Mouse (Mus musculus) large intestine, adult 2 months (tissue): ENCODE results near the gene Plce1. TPM values are rescaled to one million over a fixed set of nuclear protein-coding genes. Genes with fewer than 3 reads are reported as not detected.

Source experiments
- DNase-seq: peaks from one replicate; pipeline ENCODE4 v3.0.0-alpha.2; 2012; ENCODE audit warnings: low read depth, low spot score
- WGBS: fragments of 180-500 bp; shearing (Covaris S2); methylation state at CpG from one replicate; pipeline ENCODE4 v1.1.7; 2018; 5-methylcytosine and 5-hydroxymethylcytosine counted together
- polyA plus RNA-seq: library from polyadenylated mRNA; depleted of rRNA; stranded (reverse); fragments of >200 nt; gene quantifications from 2 replicates; pipeline ENCODE4 v1.2.3, GENCODE M21; 2012; rRNA removed

Plce1 gene
- polyA plus RNA-seq, 1 experiment = 3.5 TPM

DNA sequence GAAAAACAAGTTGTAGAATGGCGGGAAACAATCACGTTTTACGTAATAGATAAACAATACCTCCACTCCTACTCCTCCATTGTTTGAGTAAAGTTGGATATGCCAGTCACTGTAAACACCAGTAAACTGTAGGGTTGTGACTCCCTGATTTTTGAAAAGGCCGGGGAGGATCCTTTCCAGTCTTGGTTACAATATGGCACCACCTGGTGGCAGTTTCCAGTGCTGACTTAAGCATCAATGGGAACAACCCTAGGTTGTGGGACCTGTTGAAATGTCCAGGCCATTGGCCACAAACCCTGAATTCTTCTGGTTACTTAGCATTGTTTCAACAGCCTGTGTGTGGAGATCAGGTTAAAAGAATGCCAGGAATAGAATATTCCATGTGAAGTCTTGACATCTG, 294.6 kb downstream of the Plce1 start:
- no peak for DNase-seq
- WGBS = 39% methylated on average over 4 of the region's 4 CpGs

DNA sequence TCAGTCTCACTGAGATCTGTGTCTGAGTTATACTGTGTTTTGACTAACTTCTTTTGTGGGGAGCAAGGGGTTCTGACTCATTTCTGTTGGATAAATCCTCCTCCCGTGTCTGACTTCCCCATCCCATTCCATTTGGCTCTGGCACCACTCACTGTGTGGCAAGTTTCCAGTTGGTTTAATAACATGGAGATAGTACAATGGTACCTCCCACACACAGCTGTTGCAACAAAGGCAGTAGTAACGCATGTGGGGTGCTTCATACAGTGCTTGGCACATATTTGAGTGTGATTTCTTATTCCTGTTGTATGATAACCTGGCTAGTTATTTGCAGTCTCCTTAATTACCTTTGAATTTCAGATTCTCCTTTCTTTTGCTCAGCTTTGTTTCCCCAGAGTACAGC, 297.9 kb downstream of the Plce1 start:
- WGBS = 12% methylated on average over 2 of the region's 2 CpGs
- DNase-seq = no peak

GRCm38 (mm10) chr19:38783542-38783941, 302.6 kb downstream of the Plce1 start:
- WGBS = 78% methylated on average over 9 of the region's 9 CpGs
- DNase-seq = no peak

GRCm38 (mm10) chr19:38787756-38788155, 306.8 kb downstream of the Plce1 start:
- DNase-seq = no peak
- WGBS = 94% methylated on average over 6 of the region's 6 CpGs

- DNase-seq = no peak
- 84% methylated on average over 7 of the region's 7 CpGs for WGBS
Observed at GRCm38 (mm10) chr19:38793563-38794045, 312.7 kb downstream of the Plce1 start.

- DNase-seq = no peak
- 69% methylated on average over 5 of the region's 5 CpGs for WGBS
Observed at GRCm38 (mm10) chr19:38796546-38796945, 315.6 kb downstream of the Plce1 start.

GRCm38 (mm10) chr19:38798291-38798690, 317.4 kb downstream of the Plce1 start:
- 86% methylated on average over 1 of the region's 1 CpGs for WGBS
- DNase-seq = no peak

DNA sequence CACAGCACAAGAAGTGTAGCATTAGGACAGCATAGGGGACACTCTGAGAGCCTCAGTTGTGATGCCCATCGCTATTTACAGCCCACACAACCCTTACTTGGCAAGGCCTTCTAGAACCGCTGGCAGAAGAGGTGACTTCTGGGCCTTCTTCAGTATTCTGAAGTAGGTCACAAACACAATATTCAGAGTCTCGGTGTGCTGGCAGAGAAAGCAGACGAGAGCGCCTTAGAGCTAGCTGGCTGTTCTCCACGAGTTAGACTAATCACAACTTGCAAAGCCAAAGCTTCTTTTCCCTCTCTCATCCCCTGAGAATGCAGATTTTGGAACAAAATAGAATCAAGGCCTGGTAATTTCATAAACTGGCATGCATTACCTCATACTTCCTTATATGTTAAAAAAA, 317.9 kb downstream of the Plce1 start:
- WGBS = 78% methylated on average over 6 of the region's 6 CpGs
- no peak for DNase-seq

- 14% methylated on average over 8 of the region's 8 CpGs for WGBS
- DNase-seq = no peak
Observed at GRCm38 (mm10) chr19:38818191-38818590, 337.3 kb downstream of the Plce1 start.

GRCm38 (mm10) chr19:38818766-38819426, 338.0 kb downstream of the Plce1 start, which contains the start of gene Noc3l:
TSS of gene Noc3l (minus strand) at chr19:38819237.
- under 1% methylated on average over 38 of the region's 38 CpGs for WGBS
- DNase-seq = peak; percentile 55

- DNase-seq = no peak
- WGBS = 9% methylated on average over 16 of the region's 16 CpGs
Observed at GRCm38 (mm10) chr19:38819427-38819802, 338.5 kb downstream of the Plce1 start.

GRCm38 (mm10) chr19:38820186-38820804, 339.4 kb downstream of the Plce1 start:
- 87% methylated on average over 4 of the region's 4 CpGs for WGBS
- no peak for DNase-seq

DNA sequence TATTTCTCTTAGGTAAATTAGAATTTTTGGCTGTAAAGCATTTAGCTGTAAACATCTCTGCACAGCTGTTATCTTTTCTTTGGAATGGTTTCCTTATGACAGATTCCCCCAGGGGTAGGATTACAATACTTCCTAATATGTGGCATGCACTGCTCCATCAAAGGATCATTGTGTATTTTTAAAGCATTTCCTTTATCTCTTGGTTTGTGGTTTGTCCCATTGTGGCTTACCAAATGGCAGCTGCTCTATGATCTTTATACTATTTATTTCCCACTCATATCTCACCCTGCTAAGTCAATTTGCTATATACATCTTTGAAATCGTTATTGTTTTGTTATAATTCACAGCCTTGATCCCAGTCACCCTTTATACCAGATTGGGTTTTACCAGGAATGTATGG, 352.3 kb downstream of the Plce1 start:
- 22% methylated on average over 1 of the region's 1 CpGs for WGBS
- DNase-seq = no peak

Other genes with a start within 250 kb of the Plce1 start
- 0.05 and 0.15 TPM in 2 replicates for gene Lgi1, start 216.6 kb upstream of the Plce1 start, polyA plus RNA-seq
- 25.0 and 35.1 TPM in 2 replicates for gene Slc35g1, start 85.1 kb upstream of the Plce1 start, polyA plus RNA-seq